Mouse (Mus musculus): Measurements from ENCODE around the gene Mast4.

DNA sequence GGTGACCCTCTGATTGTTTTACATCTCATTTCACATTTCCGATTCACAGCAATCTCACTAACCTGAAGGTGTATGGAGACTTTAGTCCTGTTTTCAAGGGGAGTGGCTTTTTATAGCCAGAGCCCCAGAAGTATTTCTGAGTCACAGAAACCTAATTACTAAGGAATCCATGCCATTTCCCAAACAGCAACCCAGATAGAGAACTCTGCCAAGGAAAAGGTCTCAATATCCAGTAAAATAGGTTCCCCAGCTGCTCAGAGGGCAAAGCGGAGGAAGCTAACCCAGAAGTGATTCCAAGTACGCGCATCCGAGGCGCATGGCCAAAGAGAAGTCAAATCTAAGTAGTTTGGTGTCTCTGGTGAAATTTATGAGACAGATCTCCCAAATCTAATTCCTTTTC, 370.8 kb downstream of the Mast4 start:
- TF ChIP-seq CTCF (IDR thresholded peaks at IDR 0.05) (no peak), POLR2A (IDR thresholded peaks at IDR 0.05; ENCODE audit: insufficient read depth, low read depth, low read length) (no peak)

Measured in heart, adult 2 months (tissue).